Mouse (Mus musculus) lung, embryonic 14.5 days (tissue): ENCODE measurements at regions not wholly inside any gene's neighbourhood (a gene's known extent, or its start where the extent isn't known, plus 50 kb on each side); places are given as distances from the start of the nearest gene placed in this dataset.
A peak's percentile ranks its signal among the peaks of the same experiment; 100 is the strongest.

Experiments used
- ATAC-seq: fragments of 200-750 bp; cut with Nextera tagmentation; 2 replicates; pipeline ENCODE4 v1.8.0; 2017; ENCODE audit warnings: mild to moderate bottlenecking, moderate TSS enrichment, moderate library complexity; ENCODE audit not compliant: insufficient read depth
- DNase-seq: peaks from one replicate; pipeline ENCODE4 v3.0.0-alpha.2; 2015
- H3K27ac ChIP-seq: fragments of 300-500 bp; sonication (generic); 2 replicates; pipeline ENCODE4 v1.5.1; 2014; ENCODE audit warnings: low read depth, mild to moderate bottlenecking, moderate library complexity
- H3K27me3 ChIP-seq: fragments of 300-500 bp; sonication (generic); 2 replicates; pipeline ENCODE4 v1.6.1; 2014; ENCODE audit warnings: low read length, control low read depth; ENCODE audit not compliant: insufficient read depth
- H3K36me3 ChIP-seq: fragments of 300-500 bp; sonication (generic); 2 replicates; pipeline ENCODE4 v1.6.1; 2014; ENCODE audit warnings: control low read depth; ENCODE audit not compliant: insufficient read depth
- H3K4me1 ChIP-seq: fragments of 300-500 bp; sonication (generic); 2 replicates; pipeline ENCODE4 v1.6.1; 2014; ENCODE audit warnings: antibody characterized with exemption, control low read depth; ENCODE audit not compliant: insufficient read depth
- H3K4me2 ChIP-seq: fragments of 300-500 bp; sonication (generic); 2 replicates; pipeline ENCODE4 v1.6.1; 2014; ENCODE audit warnings: mild to moderate bottlenecking
- H3K4me3 ChIP-seq: fragments of 300-500 bp; sonication (generic); 2 replicates; pipeline ENCODE4 v1.5.1; 2014; ENCODE audit warnings: low read depth, low read length
- H3K9ac ChIP-seq: fragments of 300-500 bp; sonication (generic); 2 replicates; pipeline ENCODE4 v1.6.1; 2014
- H3K9me3 ChIP-seq: fragments of 300-500 bp; sonication (generic); 2 replicates; pipeline ENCODE4 v1.6.1; 2016; ENCODE audit warnings: low read depth, low read length, control low read depth
- CTCF ChIP-seq: IDR thresholded peaks from 2 replicates; pipeline ENCODE4 v1.5.1; 2016; ENCODE audit warnings: antibody characterized with exemption, low read depth
- WGBS: fragments of 180-500 bp; shearing (Covaris S2); extraction: QIAGEN DNeasy Blood & Tissue Kit; methylation state at CpG from one replicate; pipeline ENCODE4 v1.1.7; 2014; 5-methylcytosine and 5-hydroxymethylcytosine counted together

DNA sequence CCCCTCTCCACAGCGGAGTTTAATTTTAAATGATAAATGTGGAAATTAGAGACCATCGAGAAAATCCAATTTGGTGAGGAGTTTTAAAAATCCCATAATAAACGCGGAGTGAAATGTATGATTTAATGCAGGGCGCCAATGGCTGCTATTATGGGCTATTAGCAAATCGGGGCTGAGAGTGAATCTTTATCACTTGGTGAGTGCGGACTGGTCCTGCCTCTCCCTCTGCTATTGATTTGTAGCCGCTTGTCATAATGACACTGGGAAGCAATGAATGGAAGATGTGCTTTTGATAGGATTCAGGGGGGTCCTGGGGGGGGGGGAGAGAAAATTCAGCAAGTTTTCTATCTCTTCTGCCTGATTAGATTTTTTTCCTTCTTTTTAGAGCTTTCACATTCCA is 279.6 kb upstream of the Pmfbp1 start:
- WGBS = 82% methylated on average over 8 of the region's 8 CpGs

DNA sequence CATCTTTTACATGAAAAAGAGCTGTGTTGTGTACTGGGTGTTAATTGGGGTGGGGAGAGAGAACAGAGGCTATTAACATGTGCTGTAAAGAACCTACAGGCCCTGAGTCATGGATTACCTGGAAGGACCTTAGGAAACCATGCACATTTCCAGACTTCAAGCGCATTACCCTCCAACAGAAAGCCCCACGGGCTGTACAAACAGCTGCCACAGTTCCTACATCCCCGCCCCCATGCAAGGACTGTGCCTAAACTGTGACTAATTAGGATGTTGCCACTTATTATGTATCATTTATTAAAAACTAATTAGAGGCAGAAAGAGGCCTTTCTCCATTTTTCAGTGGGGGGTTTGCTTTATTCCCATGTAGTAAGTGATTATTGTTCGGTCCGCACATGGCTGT is 277.5 kb upstream of the Pmfbp1 start:
- Histone ChIP-seq H3K27me3 (no peaks in the 10 kb centered on the region), H3K36me3 (no peaks in the 10 kb centered on the region), H3K4me3 (no peak overlapping the region), H3K4me1 (no peaks in the 10 kb centered on the region), H3K9ac (no peak overlapping the region), H3K9me3 (no peaks in the 10 kb centered on the region), H3K27ac (no peak overlapping the region), H3K4me2 (no peak overlapping the region)
- TF ChIP-seq CTCF = no peak
- ATAC-seq (no peak), DNase-seq (no peak)
- WGBS = 81% methylated on average over 5 of the region's 5 CpGs

More for the DNA sequence above, 279.6 kb upstream of the Pmfbp1 start:
- H3K4me3 ChIP-seq = no peak overlapping the region
- H3K27ac ChIP-seq = no peak overlapping the region
- H3K9ac ChIP-seq = no peak overlapping the region
- no peaks in the 10 kb centered on the region for H3K27me3 ChIP-seq
- no peaks in the 10 kb centered on the region for H3K9me3 ChIP-seq
- ATAC-seq (no peak), DNase-seq (no peak)
- no peak overlapping the region for H3K4me2 ChIP-seq
- no peak for TF ChIP-seq CTCF
- H3K36me3 ChIP-seq = no peaks in the 10 kb centered on the region
- H3K4me1 ChIP-seq = no peaks in the 10 kb centered on the region

DNA sequence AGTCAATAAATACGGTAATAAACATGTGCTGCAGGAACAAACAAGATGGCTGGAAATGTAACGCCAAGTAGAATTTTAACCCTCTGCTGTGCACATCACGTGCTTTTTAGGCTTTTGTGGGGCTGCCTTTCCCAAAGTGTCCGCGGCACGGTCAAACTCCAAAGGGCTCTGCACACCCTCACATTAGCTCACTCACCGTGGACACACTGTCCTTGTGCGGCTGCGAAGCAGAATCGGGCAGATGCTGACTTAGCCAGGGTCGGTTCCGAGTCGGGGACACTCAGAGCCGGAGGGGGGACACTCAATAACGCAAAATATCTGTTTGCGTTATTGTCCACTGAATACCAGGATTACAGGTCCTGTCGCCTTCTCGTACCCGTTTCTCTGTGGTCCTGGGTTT is 276.5 kb upstream of the Pmfbp1 start:
- no peak overlapping the region for H3K9ac ChIP-seq
- no peak overlapping the region for H3K27ac ChIP-seq
- no peak overlapping the region for H3K4me2 ChIP-seq
- no peak for TF ChIP-seq CTCF
- no peak for ATAC-seq
- no peaks in the 10 kb centered on the region for H3K9me3 ChIP-seq
- no peak overlapping the region for H3K4me3 ChIP-seq
- 93% methylated on average over 19 of the region's 19 CpGs for WGBS
- no peak for DNase-seq
- no peaks in the 10 kb centered on the region for H3K27me3 ChIP-seq
- no peaks in the 10 kb centered on the region for H3K36me3 ChIP-seq
- no peaks in the 10 kb centered on the region for H3K4me1 ChIP-seq

DNA sequence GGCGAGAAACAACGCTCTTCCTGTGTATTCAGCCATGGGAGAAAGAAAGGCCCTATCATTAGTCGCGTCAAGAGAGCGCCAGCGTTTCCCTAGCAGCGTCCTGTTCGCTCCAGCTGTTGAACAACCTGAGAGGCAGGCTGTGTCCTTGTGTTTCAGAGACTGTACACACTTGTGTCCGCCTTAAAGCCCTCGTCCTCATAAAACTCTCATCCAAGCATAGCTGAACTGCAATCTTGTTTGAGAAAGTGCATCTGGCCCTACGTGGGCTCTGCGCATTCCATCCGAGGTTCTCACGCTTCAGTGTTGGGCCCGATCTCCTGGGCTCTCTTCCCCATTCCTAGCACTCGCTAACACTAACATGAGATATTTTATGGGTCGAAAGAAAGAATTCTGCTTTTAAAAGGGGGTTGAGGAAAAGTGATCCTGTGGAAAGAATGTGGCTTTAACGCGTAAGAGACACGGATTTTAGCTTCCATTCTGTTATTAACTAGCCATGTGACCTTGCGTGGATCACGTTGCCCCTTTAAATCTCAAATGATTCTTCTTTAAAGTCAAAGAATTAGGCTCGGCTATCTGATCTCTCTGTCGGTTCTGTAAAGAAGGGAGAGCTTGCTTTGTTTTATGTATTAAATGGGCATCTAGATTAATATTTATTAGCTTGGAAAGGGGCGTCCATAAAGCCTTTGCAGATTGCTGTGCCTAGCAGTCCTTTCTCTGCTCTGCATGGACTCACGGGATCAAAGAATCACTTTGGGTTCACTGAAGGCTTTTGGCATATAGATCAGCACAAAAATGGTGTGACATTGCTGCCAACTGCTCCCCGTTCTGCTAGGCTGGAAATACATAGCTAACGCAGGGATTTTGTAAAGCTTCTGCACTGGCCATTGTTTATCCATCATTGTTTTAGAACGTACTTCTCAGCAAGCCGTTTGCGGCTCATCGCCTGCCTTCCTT is 261.3 kb upstream of the Pmfbp1 start:
- peak; percentile 41 for ATAC-seq
- no peak for TF ChIP-seq CTCF
- peak overlapping the region; percentile 38; the same call in 1 of the 2 replicates for H3K4me2 ChIP-seq
- H3K4me1 ChIP-seq = 0 out of 2 replicates have a peak, but pooled peaks cover 5% of the 10 kb centered on the region
- WGBS = 43% methylated on average over 32 of the region's 32 CpGs
- no peaks in the 10 kb centered on the region for H3K9me3 ChIP-seq
- no peaks in the 10 kb centered on the region for H3K36me3 ChIP-seq
- no peak overlapping the region for H3K4me3 ChIP-seq
- DNase-seq = peak; percentile 51
- H3K9ac ChIP-seq = no peak overlapping the region
- H3K27me3 ChIP-seq = no peaks in the 10 kb centered on the region
- peak overlapping the region; percentile 36; the same call in 1 of the 2 replicates for H3K27ac ChIP-seq

DNA sequence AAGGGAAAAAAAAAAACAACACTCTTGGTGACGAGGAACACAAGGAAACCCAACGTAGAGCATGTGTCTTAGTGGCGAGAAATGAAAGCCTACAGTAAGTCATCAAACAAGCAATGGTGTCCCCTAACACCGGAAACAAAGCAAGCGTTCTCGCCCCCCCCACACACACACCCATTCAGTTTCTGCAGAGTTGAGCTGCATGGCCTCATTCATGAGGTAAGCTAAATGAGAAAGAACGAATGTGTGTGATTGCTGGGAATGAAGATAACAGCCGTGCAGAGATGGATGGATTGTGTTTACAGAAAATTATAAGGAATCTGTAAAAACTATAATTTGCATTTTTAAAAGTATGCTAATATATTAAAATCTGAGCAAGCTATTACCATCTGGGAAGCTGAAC is 248.3 kb upstream of the Pmfbp1 start:
- Histone ChIP-seq H3K4me1 (no peaks in the 10 kb centered on the region), H3K27ac (no peak overlapping the region), H3K9ac (no peak overlapping the region), H3K4me3 (no peak overlapping the region), H3K9me3 (no peaks in the 10 kb centered on the region), H3K36me3 (no peaks in the 10 kb centered on the region), H3K27me3 (no peaks in the 10 kb centered on the region), H3K4me2 (no peak overlapping the region)
- 65% methylated on average over 8 of the region's 8 CpGs for WGBS
- no peak for ATAC-seq
- DNase-seq = no peak
- no peak for TF ChIP-seq CTCF

DNA sequence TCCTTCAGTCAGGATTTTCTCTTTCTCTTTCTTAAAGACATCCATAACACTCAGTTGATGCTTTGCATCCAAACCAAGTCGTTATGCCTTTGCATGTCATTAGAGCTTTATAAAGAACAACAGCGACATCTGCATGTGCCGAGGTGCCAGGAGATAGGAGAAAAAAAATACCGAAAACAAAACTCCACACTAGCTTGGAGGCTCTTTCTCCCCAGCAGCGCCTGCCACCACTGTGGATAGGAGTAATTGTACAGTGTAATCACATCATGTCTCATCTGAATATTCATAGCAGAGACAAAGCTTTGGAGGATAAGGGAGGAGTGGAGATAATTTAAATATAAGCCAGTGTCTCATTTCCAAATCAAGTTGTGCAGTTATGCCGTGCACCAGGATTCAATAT is 246.0 kb upstream of the Pmfbp1 start:
- no peak overlapping the region for H3K27ac ChIP-seq
- H3K9ac ChIP-seq = no peak overlapping the region
- no peaks in the 10 kb centered on the region for H3K27me3 ChIP-seq
- DNase-seq = peak; percentile 17
- no peaks in the 10 kb centered on the region for H3K9me3 ChIP-seq
- WGBS = 72% methylated on average over 6 of the region's 6 CpGs
- H3K4me3 ChIP-seq = no peak overlapping the region
- no peaks in the 10 kb centered on the region for H3K36me3 ChIP-seq
- no peak overlapping the region for H3K4me2 ChIP-seq
- no peaks in the 10 kb centered on the region for H3K4me1 ChIP-seq
- no peak for ATAC-seq
- no peak for TF ChIP-seq CTCF

DNA sequence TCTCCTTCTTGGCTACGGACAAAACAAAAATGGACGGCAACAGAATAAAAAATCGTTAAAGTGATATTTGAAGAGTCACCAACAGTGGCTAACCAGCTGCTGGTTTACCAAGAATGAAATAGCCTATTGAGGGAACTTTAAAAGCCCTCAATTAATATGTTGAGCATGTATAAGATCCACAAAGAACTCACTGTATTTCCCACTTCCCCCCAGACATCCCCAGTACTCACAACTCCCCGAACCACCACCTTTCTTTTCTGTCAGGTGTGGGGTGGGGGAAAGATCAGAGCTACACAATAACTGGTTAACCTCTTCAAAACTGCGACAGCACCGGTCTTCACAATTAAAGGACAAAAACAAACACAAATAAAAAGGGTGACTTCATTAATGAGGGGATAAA is 245.5 kb upstream of the Pmfbp1 start:
- Histone ChIP-seq H3K4me3 (no peak overlapping the region), H3K4me1 (no peaks in the 10 kb centered on the region), H3K9me3 (no peaks in the 10 kb centered on the region), H3K27ac (no peak overlapping the region), H3K27me3 (no peaks in the 10 kb centered on the region), H3K9ac (no peak overlapping the region), H3K36me3 (no peaks in the 10 kb centered on the region), H3K4me2 (no peak overlapping the region)
- 84% methylated on average over 6 of the region's 6 CpGs for WGBS
- no peak for DNase-seq
- ATAC-seq = no peak
- TF ChIP-seq CTCF = no peak
